Mouse (Mus musculus) B cell, adult 67 days (primary cell): ENCODE data around the gene Olfr204. TPM values are rescaled to one million over a fixed set of nuclear protein-coding genes. Genes with fewer than 3 reads are reported as not detected.

Experiments
- total RNA-seq, 2 experiments: library from RNA; stranded (reverse); gene quantifications; 4 replicates each; pipeline ENCODE4 v1.2.4; 2023

Olfr204 gene
- total RNA-seq: not detected

DNA sequence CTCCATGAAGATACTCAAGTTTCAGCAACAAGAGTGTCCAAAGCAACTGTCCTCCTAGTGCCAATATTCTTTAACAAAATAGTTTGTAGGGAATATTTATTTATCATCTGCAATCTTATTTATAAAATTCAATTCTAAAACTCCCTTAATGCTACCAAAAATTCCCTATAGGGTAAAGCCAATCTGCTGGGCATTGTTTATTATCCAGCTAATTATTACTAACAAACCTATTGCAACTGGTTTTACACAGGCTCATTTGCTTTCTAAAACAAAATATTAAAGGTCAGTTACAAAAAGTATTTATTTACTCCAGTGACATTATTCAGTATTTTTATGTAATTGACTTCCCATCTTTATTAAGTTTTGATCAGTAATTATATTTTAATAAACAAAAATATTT is at the start of gene Olfr204:
Gene Olfr204, minus strand, starts transcription at position 101 of the 400 bp plus-strand sequence.

GRCm38 (mm10) chr16:59363893-59364292 is 45.8 kb upstream of the Olfr204 start, which contains the start of gene Olfr209:
Gene Olfr209 (minus strand): TSS chr16:59363993.

DNA sequence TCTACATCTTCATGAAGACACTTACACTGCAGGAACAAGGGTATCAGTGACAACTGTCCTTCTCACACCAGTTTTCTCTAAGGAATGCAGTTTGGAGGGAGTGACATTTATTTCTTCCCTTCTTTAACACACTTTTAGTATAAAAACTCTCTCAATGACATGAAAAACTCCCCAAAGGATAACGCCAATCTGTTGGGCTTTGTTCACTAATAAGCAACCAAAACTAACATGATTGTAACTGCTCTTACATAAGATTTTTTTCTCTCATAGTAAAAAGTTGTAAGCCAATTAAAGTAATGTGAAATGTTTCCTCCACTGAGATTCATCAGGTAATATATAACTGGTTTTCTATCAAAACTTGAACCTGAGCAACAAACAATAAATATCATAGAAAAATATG is 31.1 kb upstream of the Olfr204 start, which contains the start of gene Olfr206:
Gene Olfr206, minus strand, starts transcription at position 101 of the 400 bp plus-strand sequence.

DNA sequence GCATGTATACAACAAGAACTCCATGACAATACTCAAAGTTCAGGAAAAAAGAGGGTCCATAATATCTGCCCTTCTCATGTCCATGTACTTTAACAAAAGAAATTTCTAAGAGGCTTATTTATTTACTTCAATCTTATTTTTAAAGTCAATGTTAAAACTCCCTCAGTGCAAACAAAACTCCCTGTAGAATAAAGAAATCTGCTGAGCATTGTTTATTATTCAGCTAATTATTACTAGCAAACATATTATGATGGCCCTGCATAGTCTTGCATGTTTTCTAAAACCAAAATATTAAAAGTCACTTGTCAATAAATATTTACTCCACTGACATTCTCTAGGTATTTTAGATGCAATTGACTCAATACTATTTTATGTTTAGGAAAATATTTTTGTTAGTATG is 13.0 kb upstream of the Olfr204 start, which contains the start of gene Olfr205:
Gene Olfr205, minus strand, starts transcription at position 101 of the 400 bp plus-strand sequence.

GRCm38 (mm10) chr16:59298581-59298980 is 19.5 kb downstream of the Olfr204 start, which contains the start of gene Olfr203:
Gene Olfr203 (plus strand): TSS chr16:59298881.

GRCm38 (mm10) chr16:59286693-59287092 is 31.4 kb downstream of the Olfr204 start, which contains the start of gene Olfr202:
Gene Olfr202 (minus strand): TSS chr16:59286793.

GRCm38 (mm10) chr16:59272532-59272931 is 45.5 kb downstream of the Olfr204 start, which contains the start of gene Olfr201:
Gene Olfr201 (minus strand): TSS chr16:59272632.

Other genes starting within 250 kb of the Olfr204 start
- gene Olfr190, start 240.2 kb downstream of the Olfr204 start, total RNA-seq: not detected
- gene Olfr191, start 228.4 kb downstream of the Olfr204 start, total RNA-seq: not detected
- not detected for gene Olfr193, start 206.4 kb downstream of the Olfr204 start, total RNA-seq
- gene Olfr194, start 197.2 kb downstream of the Olfr204 start, total RNA-seq: not detected
- not detected for gene Olfr195, start 171.2 kb downstream of the Olfr204 start, total RNA-seq
- gene Olfr196, start 147.8 kb downstream of the Olfr204 start, total RNA-seq: not detected
- not detected for gene Olfr198, start 114.7 kb downstream of the Olfr204 start, total RNA-seq
- not detected for gene Olfr199, start 98.5 kb downstream of the Olfr204 start, total RNA-seq
- not detected for gene Olfr201, start 45.6 kb downstream of the Olfr204 start, total RNA-seq
- not detected for gene Olfr202, start 31.5 kb downstream of the Olfr204 start, total RNA-seq
- not detected for gene Olfr203, start 19.4 kb downstream of the Olfr204 start, total RNA-seq
- not detected for gene Olfr205, start 12.9 kb upstream of the Olfr204 start, total RNA-seq
- not detected for gene Olfr206, start 31.0 kb upstream of the Olfr204 start, total RNA-seq
- gene Olfr209, start 45.7 kb upstream of the Olfr204 start, total RNA-seq: not detected
- gene Gabrr3, start 89.1 kb upstream of the Olfr204 start, total RNA-seq: not detected
- gene Riox2, start 153.5 kb upstream of the Olfr204 start, total RNA-seq: 10 to 100 TPM; 42.5 to 43.3 TPM